Mouse (Mus musculus) Muller cell, postnatal 12 days (primary cell): ENCODE measurements around the gene Capg.
"Not testable (repeated sequence)": the region's sequence is repeated elsewhere in the genome, so short reads cannot be mapped to it uniquely, and the experiment has no call there.

Experiments used
- DNase-seq: peaks from one replicate; pipeline ENCODE4 v3.0.0-alpha.2; 2015; ENCODE audit errors: inconsistent ontology term

Gene Capg

DNA sequence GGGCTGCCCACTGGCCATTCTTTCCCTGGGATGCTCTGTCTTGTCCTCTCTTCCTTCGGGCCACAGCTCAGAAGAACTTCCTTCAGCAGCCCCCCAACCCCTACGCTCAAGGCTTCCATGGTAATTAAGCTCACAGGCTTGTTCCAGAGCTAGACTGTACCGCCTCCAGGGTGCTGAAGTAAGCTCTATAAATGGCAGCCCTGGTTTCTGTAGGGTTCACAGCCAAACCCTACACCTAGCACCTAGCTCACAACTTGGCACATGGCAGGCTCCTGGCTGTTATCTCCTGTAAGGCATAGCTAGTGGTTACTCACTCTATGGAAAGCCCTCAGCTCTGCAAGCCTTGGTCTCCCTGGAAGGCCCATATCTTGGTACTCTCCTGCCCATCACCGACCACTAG lies 11.6 kb upstream of the Capg start:
- no peak for DNase-seq

DNA sequence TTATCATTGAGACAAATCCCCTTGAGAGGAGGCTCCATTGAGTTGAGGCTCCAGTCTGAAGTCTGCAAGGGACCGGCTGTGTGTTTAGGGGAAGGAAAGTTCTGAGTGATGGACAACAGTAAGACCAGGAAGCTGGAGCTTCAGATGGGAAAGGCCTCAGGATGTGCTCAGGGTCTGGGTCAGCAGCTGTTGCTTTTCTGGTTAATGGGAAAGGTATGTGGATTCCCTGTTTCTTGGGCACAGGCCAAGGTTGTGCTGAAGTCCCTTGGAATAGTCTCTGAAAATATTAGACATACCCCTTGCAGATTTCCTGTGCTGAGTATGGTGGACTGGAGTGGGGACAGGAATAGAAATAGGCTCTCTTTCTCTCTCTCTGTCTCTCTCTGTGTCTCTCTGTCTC lies 10.6 kb upstream of the Capg start:
- not testable (repeated sequence) for DNase-seq

DNA sequence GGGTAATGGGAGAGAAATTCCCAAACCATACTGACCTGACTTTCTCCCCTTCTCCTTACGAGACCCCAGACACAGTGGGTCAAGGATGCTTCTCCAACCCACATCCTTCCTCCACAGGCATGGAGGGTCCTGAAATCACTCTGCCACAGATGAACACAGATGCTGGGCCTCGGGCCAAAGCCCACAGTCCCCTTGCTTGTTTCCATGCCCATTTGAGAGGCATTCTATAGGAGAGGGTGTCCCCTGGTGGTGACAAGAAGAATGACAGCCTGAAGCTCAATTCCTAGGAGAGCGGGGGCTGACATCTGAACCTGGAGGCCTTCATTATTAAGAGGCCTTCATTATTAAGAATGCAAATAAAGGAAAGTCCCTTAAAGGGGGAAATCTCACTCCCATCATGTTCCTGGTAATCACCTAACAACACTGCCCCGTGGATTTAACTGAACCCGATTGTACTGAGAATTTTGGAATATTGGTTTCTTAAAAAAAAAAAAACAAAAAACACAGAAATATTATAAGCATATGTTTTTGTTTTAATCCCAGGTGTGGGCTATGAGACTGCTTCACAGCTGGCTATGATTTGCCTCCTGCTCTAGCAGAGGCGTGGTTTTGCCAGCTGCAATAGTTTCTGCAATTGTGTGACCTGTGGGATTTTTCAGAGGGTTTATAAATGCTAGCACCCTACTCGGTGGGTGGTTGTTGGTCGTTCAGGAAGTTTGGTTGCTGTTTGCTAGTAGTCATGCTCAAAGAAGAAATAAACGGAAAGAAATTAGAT lies 10.0 kb upstream of the Capg start:
- peak; percentile 68 for DNase-seq

DNA sequence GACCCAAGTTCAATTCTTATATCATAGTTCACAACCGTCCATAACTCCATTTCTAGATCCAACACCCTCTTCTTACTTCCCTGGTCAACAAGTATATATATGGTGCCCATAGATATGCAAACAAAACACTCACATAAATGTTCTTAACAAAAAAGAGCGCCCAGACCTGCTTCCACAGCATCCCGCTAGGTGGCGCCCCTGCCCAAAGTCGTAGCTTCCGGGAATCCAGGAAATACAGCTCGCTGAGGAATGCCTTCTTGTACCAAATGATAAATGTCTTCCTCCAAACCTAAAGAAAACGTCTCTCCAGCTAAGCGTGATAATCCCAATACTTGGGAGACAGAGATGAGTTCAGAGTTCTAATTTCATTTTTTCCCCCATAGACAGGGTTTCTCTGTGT lies 9.0 kb upstream of the Capg start:
- DNase-seq, result peak; percentile 81

DNA sequence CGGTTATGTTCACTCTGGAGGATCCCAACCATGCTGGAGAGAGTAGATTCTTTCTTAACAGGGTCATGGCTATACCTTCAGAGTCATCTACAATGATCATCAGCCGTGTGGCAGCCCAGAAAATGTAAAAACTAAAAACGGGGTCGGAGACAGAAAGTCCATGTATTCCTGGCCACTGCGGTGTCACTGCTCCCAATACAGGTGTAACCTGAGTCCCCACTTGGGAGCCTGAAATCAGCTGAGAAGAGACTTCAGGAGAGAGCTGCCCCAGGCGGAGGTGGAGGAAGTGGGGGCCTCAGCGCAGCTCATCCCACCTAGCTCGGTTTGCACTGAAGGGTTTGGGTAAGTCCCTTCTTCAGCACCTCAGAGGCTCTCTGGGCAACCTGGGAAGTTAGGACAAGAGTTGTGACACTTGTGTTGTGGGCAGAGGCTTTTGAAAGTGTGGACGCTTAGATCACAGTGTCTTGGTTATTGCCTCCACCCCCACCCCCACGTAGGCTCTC lies 6.1 kb upstream of the Capg start:
- DNase-seq, result no peak

DNA sequence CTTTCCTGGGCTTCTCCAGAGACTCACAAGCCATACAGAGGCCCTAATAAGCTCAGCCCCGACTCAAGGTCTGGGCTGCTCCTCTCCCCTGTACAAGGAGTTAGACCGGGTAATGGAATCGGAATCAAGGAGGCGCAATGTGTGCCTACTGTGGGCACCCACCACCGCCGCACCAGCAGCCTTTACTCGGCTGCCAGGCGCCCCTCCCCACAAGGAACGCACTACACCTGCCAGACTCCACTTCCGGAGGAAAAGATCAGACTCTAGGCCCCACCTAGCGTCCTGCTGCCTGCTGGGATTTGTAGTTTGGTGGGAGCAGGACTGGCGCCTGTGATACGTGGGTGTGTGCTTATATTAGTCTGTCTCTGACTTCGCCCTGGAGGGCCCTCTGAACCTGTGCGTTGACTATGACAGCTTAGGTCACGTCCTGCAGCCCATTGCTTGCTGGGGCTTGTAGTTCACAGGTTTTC lies 5.6 kb upstream of the Capg start:
- peak; percentile 78 for DNase-seq

DNA sequence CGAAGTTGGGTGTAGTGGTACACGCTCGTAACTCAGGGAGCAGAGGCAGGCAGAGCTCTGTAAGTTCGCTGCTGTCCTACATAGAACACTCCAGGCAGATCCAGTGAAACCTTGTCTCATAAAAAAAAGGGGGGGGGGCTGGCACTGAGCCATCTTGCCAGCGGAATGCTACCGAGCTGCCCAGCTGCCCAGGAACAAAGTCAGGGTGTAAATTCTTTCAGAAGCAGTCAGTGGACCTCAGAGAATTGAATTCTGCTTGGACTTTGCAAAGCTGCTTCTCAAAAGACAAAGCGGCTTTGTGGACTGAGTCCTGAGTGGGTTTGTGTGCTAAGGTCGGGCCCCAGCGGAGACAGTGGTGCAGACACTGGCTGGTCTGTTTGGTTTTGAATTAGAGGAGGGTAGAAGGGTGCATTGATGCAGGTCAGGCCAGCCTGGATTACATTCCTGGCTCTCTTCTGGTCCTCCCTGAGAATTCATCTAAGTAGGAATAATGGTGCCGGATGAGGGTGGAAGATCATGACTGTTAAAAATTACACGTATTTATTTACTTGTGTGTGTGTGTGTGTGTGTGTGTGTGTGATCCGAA lies 833 bp upstream of the Capg start:
- peak; percentile 96 for DNase-seq

DNA sequence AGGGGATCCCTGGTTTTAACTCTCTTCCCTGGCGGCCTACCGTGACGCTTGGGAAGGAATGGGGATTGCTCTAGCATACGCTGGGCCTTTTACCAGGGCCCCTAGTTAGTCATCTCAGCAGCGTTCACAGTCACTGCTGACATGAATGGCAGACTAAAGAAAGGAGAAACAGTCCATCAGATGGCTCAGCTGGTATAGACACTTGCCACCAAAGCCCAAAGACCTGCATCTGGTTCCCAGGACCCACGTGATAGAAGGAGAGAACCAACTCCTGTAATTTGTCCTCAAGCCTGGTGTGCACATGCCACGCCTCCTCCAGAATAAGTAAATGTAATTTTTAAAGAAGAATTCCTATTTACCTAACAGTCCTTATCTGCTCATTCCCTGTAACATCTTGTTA lies 1.2 kb downstream of the Capg start:
- no peak for DNase-seq

DNA sequence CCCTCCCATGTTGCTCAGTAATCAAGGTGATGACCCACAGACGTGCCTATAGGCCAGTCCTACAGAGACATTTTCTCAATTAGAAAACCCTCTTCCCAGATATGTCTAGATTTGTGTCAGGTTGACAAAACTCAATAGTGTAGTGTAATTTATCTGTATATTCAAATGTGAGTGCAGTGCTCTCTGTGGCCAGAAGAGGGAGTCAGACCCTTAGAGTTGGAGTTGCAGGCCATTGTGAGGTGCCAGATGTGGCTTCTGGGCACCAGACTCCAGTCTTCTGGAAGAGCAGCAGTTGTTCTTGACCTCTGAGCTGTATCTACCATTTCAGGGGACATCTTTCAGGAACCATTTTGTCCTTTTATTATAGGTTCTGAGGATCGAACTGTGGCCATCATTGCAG lies 2.9 kb downstream of the Capg start:
- DNase-seq, result no peak

DNA sequence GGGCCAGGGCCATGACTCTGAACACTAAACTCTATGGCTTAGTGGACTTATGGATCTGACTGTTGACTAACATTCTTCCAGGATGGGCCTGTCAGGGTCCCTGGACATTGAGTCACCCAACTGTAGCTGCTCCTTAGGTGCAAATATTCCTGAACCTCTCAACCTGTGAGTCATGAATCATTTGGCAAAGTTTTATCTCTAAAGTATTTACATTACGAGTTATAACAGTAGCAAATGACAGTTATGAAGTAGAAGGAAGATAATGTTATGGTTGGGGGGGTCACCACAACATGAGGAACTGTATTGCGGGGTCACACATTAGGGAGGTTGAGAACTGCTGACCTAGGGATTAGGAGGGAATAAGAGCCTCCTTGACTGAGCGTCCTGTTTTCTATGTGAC lies 3.7 kb downstream of the Capg start:
- DNase-seq, result no peak

DNA sequence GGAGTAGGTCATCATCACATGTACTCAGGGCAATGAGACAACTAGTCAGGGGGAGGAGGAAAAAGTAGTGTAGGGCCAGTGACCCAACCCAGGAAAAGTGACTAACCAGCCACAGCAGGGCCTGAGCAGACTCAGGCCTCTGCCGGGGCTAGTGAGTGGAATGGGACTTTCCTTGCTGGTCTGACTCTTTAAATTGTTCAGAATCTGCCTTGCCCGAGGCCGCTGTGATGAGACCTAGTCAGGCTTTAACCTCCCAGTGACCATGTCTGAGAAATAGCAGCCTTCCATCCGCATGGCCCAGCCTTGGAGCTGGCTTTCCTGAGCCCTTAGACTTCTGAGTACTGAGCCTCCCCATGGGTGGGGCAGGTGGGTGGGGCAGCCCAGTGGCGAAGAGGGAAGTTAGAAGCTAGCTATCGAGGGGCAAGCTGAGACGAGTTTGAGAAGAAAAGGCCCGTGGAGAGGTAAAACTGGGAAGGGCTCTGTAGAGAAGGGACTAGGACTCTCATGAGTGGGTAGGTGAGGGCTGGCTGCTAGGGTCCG lies 4.9 kb downstream of the Capg start:
- DNase-seq, result peak; percentile 37

DNA sequence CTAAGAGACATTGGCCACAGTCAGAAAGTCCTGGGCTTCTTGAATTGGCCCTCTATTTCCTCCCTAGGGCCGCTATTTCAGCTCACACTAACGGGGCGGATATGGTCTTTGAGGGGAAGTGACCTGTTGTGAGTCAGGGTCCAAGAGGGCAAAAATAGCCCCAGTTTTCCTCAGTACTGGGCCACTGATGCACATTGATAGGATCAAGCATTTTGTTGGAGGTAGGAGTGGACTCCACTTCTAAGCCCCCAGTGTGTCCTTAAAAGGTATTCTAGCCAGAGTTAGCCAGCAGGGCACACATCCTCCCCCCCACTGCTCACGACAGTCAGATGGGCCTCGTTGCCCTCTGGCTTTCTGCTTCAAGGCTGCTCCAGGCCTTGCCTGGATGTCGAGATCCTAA lies 5.8 kb downstream of the Capg start:
- no peak for DNase-seq

DNA sequence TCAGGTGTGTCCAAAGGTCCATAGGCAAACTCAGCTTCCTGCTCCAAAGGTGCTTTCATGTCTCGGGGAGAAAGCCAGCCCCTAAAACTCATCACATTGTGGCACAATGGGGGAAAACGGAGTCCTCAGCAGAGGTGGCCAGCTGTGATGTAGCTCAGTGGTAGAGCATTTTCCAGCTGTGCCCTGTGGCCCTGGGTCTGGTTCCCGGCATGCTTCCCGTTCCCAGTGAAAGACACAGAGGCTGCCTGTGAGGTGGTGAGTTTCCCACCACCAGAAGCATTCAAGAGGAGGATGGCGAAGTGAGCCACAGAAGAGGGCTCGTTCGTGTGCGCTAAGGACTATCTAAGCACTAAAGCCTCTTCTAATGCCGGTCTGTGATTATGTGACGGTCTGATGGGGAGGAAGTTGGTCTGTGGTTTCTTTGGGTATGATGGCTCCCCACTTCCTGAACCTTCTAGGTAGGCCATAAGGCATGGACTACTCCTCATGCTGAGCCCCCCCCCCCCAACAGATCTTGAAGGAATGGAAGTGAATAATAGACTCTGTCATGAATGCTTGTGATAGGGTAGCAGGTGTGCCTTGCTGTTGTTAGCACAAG lies 6.4 kb downstream of the Capg start:
- no peak for DNase-seq

DNA sequence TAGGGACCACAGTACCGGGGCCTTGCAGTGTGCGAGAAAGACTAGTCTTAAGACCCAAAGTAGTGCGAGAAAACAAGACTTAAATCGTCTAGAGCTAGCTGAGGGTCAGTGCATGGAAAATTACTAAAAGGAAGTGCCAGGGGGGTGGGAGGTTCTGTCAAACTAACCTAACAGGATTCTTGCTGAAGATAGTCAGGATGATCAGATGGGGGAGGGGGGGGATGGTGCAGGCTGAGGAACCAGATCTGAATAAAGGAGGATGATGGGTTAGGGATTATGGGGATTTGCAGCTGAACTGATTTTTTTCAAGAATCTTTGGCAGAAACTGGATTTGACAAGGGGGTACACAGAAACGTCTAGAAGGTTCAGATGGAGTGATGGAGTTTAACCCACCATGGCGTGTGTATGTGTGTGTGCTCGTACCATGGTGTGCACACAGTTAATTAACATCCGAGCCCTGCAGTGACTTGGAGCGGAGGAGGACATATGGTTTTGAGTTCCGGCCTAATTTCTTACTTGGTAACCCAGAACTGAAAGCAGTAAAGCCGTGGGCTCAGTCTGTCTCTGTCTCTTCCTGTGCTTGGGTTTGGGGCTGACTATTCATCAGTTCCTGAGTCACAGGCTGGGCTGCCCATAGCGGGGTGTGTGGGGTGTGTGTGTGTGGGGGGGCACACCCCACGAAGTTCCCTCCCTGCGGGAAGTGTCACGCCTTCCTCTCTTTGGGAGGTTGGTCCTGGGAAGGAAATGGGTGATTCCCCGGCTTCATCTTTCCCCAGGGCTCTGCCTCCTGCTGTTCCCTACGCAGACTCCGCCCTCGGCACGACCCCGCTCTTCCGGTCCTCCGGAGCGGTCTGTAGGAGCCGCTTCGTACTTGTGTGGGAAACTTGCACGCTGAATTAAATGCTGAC lies 8.2 kb downstream of the Capg start:
- DNase-seq, result peak; percentile 91

DNA sequence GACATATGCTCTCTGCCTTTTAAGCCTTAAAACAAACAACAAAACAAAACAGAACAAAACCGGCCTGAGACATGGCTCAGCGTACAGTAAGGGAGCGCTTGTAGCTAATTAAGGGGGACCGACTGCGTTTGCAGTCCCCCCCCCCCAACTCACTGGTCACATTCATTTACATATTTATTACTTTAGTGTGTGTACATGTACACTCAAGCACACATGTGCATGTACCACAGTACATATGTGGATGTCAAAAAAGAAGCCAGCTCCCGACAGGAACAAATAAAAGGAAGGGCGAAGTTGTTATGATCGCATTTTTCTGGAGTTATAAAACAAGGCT lies 8.9 kb downstream of the Capg start:
- no peak for DNase-seq

DNA sequence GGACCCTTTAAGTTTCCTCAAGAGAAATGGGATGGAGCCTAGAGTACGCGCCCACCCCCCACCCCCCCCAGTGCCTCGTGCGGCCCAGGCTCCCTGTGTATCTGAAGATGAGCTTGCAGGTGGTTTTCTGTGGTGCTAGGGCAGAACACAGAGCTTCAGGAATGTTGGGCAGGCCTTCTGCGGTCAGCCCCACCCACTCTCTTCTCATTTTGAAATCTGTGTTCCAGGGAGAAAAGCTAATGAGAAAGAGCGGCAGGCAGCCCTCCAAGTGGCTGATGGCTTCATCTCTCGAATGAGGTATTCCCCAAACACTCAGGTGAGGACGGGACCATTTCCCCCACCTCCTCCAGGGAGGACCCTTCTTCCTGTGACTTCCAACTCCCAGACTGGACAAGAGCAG lies 16.6 kb downstream of the Capg start:
- peak; percentile 18 for DNase-seq

DNA sequence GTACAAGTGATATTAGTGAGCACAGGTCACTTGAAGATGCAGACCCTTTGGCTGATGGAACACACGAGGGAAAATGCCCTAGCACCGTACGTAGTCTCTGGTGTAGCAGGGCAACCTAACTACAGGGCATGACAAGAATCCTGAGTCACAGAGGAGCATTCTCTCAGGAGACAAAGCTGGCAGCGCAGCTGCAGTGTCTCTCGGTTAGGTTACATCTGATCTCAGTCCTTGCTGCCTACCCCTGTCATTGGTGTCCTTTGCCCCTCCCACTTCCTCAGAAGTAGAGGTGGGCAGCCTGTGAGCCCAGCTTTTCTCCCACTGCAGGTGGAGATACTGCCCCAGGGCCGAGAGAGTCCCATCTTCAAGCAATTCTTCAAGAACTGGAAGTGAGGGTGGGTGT lies 18.3 kb downstream of the Capg start:
- peak; percentile 59 for DNase-seq

DNA sequence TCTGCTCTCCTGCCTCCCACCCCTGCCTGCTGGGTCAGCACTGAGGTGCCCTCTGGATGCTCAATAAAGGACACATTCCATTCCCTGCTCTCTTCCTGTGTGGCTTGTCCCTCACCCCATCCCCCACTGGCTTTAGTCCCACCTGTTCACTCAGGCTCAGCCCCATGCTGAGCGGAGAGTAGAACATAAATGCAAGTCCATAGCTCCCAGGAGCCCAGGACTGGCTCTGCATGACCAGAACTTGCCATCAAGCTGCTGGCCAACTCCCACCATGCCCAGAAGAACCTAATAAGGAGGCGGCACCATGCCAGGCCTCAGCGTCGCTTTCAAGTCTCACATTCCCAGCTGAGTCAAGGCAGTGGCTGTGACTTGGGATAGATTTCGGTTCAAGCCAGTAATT lies 18.7 kb downstream of the Capg start:
- peak; percentile 45 for DNase-seq

DNA sequence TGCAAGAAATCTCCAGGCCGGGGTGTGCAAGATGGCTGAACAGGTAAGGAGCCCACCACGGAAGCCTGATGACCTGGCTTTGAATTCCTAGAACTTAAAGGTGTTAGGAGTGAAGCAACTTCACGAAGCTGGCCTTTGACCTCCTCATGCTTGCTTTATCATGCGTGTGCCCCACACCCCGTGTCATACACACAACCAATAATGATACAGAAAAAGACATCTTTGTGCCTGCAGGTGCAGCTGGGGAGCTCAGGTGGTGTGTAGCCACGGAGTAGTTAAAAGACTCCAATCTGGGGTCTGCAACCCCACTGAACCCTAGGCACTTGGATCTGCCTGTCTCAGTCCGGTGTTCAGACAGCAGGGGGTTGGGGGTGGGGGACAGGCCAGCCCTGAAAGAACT lies 21.3 kb downstream of the Capg start:
- no peak for DNase-seq

DNA sequence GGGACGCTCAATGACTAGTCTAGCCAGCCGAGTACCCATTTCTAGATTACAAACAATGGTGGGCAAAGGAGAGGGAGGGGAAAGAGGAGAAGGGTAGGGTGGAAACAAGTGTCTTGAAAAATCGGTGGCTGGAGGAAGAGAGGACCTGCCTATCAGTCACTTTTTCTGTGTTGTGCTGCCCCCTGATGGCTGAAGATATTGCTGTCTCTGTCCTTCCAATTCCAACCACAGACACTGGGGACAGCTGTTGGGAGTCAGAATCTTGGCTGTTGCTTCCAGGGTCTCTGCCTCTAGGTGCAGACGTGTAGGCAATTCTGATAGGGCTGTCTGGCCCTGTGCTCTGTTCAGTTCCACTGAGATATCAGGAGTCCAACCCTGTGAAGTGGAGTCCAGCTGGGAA lies 21.9 kb downstream of the Capg start:
- DNase-seq, result peak; percentile 70

DNA sequence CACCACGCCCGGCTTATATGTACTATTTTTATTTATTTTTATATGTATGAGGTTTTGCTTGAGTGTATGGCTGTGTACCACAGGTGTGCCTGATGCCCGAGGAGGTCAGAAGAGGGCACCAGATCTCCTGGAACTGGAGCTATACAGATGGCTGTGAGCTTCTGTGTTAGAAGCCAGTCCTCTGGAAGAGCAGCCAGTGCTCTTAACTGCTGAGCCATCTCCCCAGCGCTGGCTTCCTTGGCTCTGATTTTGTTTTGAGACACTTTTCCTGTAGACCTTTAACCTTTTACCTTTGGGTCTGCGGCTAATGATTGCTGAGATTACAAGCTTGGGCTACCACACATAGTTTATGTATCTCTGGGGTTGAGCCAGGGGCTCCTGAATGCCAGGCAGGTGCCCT lies 23.3 kb downstream of the Capg start:
- DNase-seq, result no peak

DNA sequence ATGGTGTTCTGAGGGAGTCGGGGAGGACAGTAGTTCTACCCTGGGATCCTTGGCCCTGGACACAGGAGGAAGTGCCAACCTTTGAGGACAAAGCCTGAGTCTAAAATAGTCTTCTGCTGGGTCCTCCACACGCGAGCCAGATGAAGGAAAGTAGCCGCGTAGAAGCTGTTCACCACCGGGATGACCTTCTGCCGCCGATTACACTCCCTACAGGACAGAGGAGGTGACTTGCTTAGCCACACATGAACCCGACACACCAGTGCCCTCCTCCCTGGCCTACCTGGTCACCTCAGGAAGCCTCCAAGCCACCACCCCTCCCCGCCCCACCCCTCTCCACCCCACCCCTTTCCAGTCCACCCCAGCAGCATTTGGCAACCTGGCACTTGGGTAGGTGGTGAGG lies 24.5 kb downstream of the Capg start:
- DNase-seq, result no peak
